Mouse (Mus musculus) layer of hippocampus, adult 11-12 months (tissue): ENCODE results near the gene Ltbr.
A peak's percentile ranks its signal among the peaks of the same experiment; 100 is the strongest.

Experiments
- DNase-seq: peaks from one replicate; pipeline ENCODE4 v3.0.0; 2022; ENCODE audit warnings: low spot score

The Ltbr gene

DNA sequence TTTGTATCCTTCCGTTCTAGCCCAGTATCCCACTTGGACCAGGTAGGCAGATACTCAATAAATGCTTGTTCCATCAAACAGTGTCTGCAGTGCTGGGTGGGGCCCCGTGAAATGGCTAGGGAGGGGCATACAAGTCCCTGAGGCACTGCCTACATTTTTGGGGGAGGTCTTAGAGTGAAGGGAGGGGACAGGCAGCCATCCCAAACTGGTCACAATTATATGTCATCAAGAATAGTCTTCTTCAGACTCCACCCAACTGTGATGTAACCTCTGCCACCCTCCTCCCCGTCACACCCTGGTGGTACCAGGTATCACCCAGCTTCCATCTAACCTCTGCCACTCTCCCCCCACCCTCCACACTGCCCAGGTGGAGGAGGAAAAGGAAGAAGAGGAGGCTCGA is 31.2 kb upstream of the Ltbr start:
- no peak for DNase-seq

DNA sequence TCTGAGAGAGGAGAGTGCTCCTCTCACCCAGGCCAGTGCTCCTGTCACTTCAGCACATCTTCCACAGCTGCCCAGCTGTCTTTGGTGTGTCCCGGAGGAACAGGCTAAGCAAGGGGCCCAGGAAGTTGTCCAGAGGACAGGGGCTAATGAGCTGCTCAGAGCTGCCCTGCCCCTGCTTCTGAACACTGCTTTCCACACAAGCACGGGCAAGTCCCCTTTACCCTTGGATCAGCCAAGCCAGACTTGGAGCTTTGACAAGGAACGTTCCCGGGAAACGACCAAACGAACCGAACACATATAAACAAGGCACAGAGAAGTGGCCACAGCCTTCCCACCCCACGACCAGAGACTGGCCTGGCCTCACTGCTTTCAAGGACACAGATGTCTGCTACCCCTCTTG is 30.4 kb upstream of the Ltbr start:
- no peak for DNase-seq

DNA sequence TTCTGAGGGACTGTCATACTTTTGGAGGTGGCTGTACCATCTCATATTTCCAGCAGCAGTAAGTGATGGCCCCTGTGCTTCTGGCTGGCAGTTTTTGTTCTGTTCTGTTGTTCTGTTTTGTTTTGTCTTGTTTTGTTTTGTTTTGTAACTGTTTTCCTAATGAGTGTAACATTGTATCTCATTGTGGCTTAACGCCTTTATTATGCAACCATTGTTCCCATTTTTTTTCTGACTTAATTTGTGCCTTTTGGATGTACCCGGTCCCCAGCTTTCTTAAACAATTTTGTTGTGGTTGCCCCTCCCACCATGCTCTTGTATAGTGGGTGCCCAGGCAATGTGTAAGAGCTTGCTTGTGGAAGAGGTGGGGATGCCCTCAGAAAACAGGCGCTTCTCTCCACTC is 28.5 kb upstream of the Ltbr start:
- DNase-seq = no peak

DNA sequence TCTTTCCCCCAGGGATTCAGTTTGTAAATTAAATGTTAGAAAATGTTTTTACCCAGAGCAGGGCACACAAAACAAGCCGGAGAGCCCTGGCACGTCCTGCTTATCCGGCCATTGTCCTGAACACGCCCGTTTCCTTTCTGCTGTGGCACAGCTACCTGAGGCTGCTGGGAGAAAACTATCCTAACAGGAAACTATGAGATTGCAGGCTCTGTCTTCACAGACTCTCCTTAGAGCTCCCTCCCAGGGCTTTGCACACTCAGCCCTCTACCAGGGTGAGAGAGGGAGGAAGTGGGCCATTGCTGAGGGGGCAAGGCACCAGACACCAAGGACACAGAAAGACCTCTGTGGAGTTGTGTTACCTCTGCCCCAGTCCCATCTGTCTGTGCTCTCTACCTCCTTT is 26.6 kb upstream of the Ltbr start:
- no peak for DNase-seq

- no peak for DNase-seq
Observed at GRCm38 (mm10) chr6:125338791-125339660, 25.3 kb upstream of the Ltbr start.

GRCm38 (mm10) chr6:125334356-125334755 is 20.7 kb upstream of the Ltbr start:
- DNase-seq = no peak

GRCm38 (mm10) chr6:125333112-125333899 is 19.6 kb upstream of the Ltbr start:
- no peak for DNase-seq

- peak; percentile 66 for DNase-seq
Observed at GRCm38 (mm10) chr6:125330626-125331326, 17.1 kb upstream of the Ltbr start.

DNA sequence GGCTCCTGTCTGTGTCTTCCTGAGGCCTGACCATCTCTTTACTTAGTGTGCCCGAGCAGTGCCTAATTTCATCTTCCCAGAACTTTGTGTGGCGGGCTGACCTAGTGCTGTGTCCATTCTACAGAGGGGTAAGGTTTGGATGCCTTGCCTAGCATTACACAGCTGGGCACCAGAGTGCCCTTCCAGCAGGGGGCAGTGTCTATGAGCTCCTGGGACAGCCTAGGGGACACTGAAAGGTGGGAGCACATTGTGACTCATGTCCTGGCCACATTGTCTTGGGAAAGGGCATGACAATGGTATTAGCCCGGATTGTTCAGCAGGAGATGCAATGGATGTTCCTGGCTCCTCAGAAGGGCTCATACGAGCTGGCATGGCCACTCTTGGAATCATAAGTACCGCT is 14.6 kb upstream of the Ltbr start:
- DNase-seq = no peak

GRCm38 (mm10) chr6:125325337-125325736 is 11.7 kb upstream of the Ltbr start:
- no peak for DNase-seq

DNA sequence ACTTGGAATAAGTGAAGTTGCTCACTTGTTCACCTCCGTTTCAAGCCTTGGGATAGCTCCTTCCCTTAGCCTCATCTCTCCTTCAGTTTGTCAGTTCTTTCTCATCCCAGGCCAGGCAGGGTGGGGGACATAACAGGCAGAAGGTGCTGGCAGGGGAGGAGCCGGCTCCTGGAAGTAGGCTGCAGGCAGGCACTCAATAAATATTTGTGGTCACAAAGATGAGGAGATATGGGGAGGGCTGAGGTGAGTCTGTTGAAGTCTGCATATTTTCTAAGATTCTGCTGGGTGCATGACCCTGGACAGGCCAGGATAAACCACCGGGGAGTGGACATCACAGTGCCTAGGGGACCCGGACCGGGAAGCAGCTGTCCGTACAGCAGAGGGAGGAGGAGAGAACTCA is 9.9 kb upstream of the Ltbr start:
- DNase-seq = no peak

DNA sequence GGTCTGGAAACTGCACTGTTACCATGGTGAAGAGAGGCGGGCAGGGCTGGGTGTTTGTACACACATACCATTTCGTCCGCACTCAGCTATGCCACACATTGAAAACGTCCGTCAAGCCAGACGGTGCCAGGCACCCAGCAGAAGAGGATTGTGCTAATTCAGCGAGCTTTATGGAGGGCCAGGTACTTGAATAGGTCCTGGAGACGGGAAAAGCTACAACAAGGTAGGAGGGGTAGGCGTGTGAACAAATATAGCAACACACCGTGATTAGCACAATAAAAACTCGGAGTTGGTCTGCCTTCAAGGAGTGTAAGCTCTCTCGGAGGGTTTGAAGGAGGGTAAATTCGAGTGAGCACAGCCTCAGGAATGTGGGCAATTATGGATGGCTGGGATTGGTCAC is 9.1 kb upstream of the Ltbr start:
- no peak for DNase-seq

GRCm38 (mm10) chr6:125321114-125321855 is 7.6 kb upstream of the Ltbr start:
- no peak for DNase-seq

DNA sequence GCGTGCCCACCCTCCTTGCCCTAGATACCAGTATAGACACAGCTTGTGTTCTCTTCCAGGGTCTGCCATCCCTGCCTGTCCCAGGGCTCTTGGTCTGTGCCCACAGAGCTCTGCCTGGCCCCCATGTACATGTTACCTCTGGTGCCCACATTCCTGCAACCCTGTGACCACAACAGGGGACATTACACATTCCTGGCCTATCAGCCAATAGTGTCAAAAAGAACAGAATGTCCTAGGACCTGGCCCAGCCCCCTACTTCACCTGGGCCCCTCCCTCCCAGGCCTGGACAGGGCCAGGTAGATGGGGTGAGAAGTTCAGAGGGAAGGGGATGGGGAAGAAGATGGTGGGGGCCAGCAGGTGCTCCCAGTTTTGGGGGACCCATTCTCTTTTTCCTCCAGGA is 6.6 kb upstream of the Ltbr start, which contains the start of gene Scnn1a:
Gene Scnn1a, plus strand, starts transcription at position 337 of the 400 bp plus-strand sequence.
- no peak for DNase-seq

DNA sequence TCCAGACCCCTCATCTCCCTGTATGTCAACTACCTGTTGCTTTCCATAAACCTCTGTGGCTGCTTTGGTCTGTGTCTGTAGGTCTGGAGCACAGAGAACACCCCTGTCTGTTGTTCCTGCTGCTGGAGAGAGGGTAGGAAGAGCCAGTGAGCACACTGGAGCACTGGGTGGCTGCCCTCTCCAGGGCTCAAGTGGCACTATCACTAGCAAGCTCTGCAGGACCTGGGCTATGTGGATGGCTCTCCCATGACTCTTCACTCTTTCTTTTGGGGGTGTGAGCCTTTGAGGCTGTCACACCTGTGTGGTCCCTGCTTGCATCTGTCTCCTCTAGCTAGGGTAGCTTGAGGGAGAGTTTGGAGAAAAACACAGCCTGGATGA is 6.2 kb upstream of the Ltbr start:
- no peak for DNase-seq

DNA sequence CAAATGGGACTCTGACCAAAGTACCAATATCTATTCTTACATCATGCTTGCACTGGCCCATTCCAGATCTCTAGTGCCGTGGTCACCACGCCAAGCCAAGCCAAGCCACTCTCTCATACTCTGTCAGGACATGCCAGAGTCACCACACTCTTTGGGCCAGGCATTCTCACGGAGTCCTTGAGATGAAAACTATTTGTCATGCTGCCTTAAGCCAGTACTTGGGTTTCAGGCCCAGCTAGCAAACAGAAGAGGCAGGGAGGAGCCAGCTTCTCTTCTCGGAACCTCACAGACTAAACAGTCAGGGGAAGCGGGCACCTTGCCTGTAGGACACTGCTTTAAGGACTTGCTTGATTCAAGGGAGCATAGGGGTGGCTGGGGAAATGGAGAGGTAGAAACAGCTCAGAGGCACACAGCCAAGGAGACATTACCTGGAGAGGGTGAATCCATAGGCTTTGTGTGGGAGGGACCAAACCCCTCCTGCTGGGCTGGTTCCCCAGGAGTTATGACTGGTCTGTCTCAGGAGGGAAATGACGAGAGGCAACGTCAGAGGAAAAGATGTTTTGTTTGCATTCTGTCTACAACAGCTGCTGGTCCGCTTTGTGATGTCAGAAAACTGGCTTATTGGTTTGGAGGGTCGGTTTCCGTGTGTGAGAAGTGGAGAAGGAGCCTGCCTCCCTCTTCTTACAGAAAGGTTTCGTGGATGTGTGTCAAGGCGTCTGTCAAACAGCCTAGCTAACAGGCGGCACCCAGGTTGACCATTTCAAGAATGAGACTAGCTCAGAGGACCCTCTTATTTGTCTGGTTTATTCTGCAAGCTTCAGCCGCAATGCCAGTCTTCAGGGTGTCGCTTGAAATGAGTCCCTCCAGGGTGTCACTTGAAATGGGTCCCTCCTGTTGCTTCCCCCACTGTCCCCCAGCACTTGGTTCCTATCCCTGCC is 5.6 kb upstream of the Ltbr start:
- no peak for DNase-seq

GRCm38 (mm10) chr6:125317077-125317476 is 3.4 kb upstream of the Ltbr start:
- DNase-seq = no peak

GRCm38 (mm10) chr6:125314746-125315145 is 1.1 kb upstream of the Ltbr start:
- DNase-seq = no peak

DNA sequence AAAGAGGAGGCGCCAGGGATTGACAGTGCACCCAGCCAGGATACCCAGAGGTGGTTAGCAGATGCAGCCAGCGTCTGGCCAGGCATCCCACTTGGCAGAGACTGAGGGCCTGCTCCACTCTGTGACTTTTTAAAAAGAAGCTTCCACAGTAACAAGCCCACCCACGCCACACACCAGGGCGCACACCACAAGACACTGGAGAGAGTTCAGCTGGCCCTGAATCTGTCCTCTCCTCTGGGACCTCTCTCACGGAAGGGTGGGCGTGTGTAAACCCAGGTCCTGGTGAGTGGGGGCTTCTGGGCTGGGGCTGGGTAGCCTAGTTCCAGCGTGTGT is 512 bp upstream of the Ltbr start:
- no peak for DNase-seq

DNA sequence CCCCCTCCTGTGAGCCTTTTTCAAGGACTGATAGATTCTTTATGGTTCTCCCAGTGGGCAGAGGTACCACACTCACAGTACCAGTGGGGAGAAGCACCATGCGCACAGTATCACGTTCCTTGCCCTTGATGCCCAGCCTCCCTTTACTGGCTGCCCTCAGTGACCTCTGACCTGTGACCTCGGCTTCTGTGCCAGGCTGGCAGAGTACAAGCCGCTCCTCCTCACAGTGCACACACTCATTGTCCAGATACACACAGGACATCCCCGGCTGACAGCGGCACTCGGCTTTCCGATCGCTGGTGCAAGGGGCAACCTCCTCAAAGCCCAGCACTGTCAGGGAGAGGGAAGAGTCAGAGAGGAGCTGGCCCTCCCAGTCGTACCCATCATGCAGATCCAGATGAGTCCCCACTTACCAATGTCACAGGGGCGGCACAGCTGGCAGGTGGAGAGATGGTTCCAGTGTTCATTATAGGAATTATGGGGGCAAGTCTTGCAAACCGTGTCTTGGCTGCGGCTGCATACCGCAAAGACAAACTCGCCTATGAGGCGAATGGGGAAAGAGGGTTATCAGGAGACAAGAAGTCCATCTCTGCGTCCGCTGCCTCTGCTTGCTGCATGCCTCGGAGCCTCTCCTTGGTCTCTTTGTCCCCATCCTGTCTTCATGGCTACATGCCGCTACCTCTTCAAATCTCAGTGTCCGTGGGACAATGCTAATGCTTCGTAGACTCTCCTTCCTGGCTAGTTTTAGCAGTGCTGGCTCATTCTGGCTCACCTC is 917 bp downstream of the Ltbr start:
- DNase-seq = no peak
